Mouse (Mus musculus) kidney, adult 2 months (tissue): ENCODE measurements around the gene Micu1. TPM values are rescaled to one million over a fixed set of nuclear protein-coding genes. Genes with fewer than 3 reads are reported as not detected.

Source experiments
- DNase-seq: peaks from one replicate; pipeline ENCODE4 v3.0.0; 2021
- H3K27ac ChIP-seq: fragments of 200-500 bp; 2 replicates; pipeline ENCODE4 v1.5.1; 2012; ENCODE audit warnings: low read depth, low read length, control low read depth, inconsistent platforms; ENCODE audit not compliant: insufficient read depth
- H3K27me3 ChIP-seq: fragments of 200-500 bp; replicated peaks from 2 replicates; pipeline ENCODE4 v1.6.1; 2012; ENCODE audit warnings: mild to moderate bottlenecking, moderate library complexity, low read length, inconsistent platforms; ENCODE audit not compliant: control insufficient read depth, insufficient read depth
- H3K36me3 ChIP-seq: fragments of 200-500 bp; 2 replicates; pipeline ENCODE4 v1.6.1; 2012; ENCODE audit warnings: mild to moderate bottlenecking, moderate library complexity, low read length, inconsistent platforms; ENCODE audit not compliant: control insufficient read depth, insufficient read depth
- H3K4me1 ChIP-seq: fragments of 200-500 bp; 2 replicates; pipeline ENCODE4 v1.6.1; 2011; ENCODE audit warnings: low read length; ENCODE audit not compliant: control insufficient read depth, insufficient read depth
- H3K4me3 ChIP-seq: fragments of 200-500 bp; 2 replicates; pipeline ENCODE4 v1.5.1; 2011; ENCODE audit warnings: mild to moderate bottlenecking, low read depth, low read length, control low read depth; ENCODE audit not compliant: insufficient read depth
- CTCF ChIP-seq: fragments of 200-500 bp; conservative IDR thresholded peaks from 2 replicates; pipeline ENCODE4 v1.5.1; 2011; ENCODE audit warnings: low read depth, mild to moderate bottlenecking, control low read depth, low read length, moderate library complexity, mixed read lengths; ENCODE audit not compliant: insufficient read depth, insufficient read length
- POLR2A ChIP-seq: fragments of 200-500 bp; IDR thresholded peaks from one replicate; pipeline ENCODE4 v1.6.1; 2011; ENCODE audit warnings: low read depth, low read length, control low read depth
- WGBS: fragments of 180-500 bp; shearing (Covaris S2); methylation state at CpG from one replicate; pipeline ENCODE4 v1.1.7; 2018; 5-methylcytosine and 5-hydroxymethylcytosine counted together
- polyA plus RNA-seq: library from polyadenylated mRNA; depleted of rRNA; stranded (reverse); fragments of >200 nt; gene quantifications from 2 replicates; pipeline ENCODE4 v1.2.3, GENCODE M21; 2012

Gene Micu1
- polyA plus RNA-seq, 1 experiment: 59.0 TPM

DNA sequence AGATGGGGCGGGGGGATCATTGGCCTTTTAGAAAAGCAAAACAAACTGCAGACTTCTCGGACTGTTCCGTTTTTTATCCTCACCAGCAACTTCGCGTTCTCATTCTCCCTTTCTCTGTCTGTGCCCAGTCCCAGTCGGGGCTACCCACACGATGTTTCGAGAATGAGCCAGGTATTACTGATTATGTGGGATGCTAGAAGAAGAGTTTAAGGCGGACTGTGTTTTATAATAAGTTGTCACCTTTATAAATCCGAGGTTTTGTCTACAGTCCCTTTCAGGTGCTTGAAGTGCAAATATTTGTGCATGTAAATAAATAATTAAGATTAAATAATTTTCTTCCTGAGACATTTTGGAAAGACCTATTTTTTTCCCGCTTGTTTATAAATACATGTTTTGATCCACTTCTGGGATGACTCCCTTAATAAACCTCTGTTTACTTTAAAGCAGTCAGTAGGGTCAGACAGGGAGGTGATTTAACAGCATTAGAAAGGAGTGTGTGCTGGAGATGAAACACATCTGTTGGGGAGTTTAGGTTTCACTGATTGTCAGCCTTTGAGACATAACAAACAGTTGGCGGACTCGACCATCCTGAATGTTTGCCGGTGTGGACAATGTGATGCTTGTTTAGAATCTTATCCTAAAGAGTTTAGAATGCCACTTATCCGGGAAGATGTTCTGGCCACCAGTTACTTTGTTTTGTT is 933 bp downstream of the Micu1 start:
- DNase-seq: no peak
- H3K27ac ChIP-seq: no peak overlapping the region

DNA sequence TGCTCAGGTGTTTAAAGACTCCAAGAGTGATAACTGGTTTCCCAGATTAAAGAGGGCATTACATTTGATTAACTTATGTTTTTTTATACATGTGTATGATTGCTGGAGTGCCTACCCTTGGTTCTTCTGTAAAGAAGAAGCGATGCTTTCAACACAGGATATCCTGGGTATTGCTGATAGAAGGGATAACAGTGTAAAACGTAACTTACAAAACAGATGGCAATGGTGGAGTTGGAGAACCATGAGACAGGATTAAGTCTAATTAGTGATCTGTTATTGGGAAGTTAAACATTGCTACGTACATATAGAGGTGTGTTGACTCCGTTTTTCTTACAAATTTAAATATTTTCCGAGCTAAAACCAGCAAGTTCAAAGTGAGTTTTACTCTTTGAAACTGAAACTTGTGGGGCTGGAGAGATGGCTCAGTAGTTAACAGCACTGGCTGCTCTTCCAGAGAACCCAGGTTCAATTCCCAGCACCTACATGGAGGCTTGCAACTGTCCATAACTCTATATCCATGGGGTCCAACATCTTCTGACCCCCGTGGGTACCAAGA is 4.8 kb downstream of the Micu1 start:
- Histone ChIP-seq H3K36me3 (no peaks in the 10 kb centered on the region), H3K4me1 (peaks cover 3% of the 10 kb centered on the region; the same call in 1 of the 2 replicates), H3K4me3 (no peak overlapping the region), H3K27me3 (no peaks in the 10 kb centered on the region), H3K27ac (no peak overlapping the region)
- TF ChIP-seq POLR2A: no peak
- TF ChIP-seq CTCF: no peak
- no peak for DNase-seq
- WGBS: 90% methylated on average over 6 of the region's 6 CpGs

More for the DNA sequence above, 933 bp downstream of the Micu1 start:
- no peaks in the 10 kb centered on the region for H3K27me3 ChIP-seq
- no peak for TF ChIP-seq POLR2A
- no peak for TF ChIP-seq CTCF
- 12% methylated on average over 15 of the region's 15 CpGs for WGBS
- no peaks in the 10 kb centered on the region for H3K36me3 ChIP-seq
- peak overlapping the region; percentile 70 for H3K4me3 ChIP-seq
- peaks cover 6% of the 10 kb centered on the region; the same call in 1 of the 2 replicates for H3K4me1 ChIP-seq

DNA sequence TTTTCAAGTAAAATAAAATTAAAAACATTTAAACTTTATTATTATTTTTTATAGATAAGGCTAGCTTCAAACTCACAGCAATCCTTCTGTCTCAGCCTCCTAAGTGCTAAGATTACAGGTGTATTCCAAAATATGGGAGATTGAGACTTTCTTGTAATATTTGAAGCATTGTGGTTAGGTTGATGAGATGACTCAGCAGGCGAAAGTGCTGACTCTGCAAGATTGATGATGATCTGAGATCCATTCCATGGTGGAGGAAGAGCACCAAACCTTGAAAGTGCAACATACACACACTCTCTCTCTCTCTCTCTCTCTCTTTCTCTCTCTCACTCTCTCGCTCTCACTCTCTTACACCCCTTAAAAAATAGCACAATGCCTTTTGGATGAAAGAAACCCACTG is 5.3 kb downstream of the Micu1 start:
- no peak overlapping the region for H3K27ac ChIP-seq
- H3K27me3 ChIP-seq: no peaks in the 10 kb centered on the region
- 90% methylated on average over 2 of the region's 2 CpGs for WGBS
- no peak overlapping the region for H3K4me3 ChIP-seq
- DNase-seq: no peak
- 0 out of 2 replicates have a peak, but pooled peaks cover 3% of the 10 kb centered on the region for H3K4me1 ChIP-seq
- TF ChIP-seq POLR2A: no peak
- TF ChIP-seq CTCF: no peak
- no peaks in the 10 kb centered on the region for H3K36me3 ChIP-seq

- TF ChIP-seq POLR2A (no peak), CTCF (no peak)
- WGBS: 83% methylated on average over 7 of the region's 7 CpGs
- no peak overlapping the region for H3K27ac ChIP-seq
- no peaks in the 10 kb centered on the region for H3K36me3 ChIP-seq
- H3K4me1 ChIP-seq: no peaks in the 10 kb centered on the region
- peak; percentile 11 for DNase-seq
- H3K4me3 ChIP-seq: no peak overlapping the region
- no peaks in the 10 kb centered on the region for H3K27me3 ChIP-seq
These were observed 7.0 kb downstream of the Micu1 start for GRCm38 (mm10) chr10:59709281-59709680.

DNA sequence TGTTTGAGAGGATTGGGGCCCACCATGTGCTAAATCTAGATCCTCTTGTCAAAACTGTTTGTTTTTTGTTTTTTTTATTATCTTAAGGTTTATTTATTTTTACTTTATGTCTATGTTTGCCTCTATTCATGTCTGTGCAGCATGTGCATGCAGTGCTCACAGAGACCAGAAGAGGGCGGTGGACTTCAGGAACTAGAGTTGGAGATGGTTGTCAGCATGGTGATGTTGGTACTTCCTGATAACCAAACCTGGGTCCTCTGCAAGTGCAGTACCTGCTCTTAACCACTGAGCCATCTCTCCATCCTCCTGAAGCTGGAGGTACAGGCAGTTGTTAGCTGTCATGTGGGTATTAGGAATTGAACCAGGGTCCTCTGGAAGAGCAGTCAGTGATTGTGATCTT is 8.0 kb downstream of the Micu1 start:
- no peaks in the 10 kb centered on the region for H3K36me3 ChIP-seq
- DNase-seq: no peak
- 93% methylated on average over 1 of the region's 1 CpGs for WGBS
- TF ChIP-seq CTCF (peak; percentile 30; the same call in 1 of the 2 replicates), POLR2A (no peak)
- no peak overlapping the region for H3K27ac ChIP-seq
- H3K27me3 ChIP-seq: no peaks in the 10 kb centered on the region
- no peak overlapping the region for H3K4me3 ChIP-seq
- no peaks in the 10 kb centered on the region for H3K4me1 ChIP-seq

DNA sequence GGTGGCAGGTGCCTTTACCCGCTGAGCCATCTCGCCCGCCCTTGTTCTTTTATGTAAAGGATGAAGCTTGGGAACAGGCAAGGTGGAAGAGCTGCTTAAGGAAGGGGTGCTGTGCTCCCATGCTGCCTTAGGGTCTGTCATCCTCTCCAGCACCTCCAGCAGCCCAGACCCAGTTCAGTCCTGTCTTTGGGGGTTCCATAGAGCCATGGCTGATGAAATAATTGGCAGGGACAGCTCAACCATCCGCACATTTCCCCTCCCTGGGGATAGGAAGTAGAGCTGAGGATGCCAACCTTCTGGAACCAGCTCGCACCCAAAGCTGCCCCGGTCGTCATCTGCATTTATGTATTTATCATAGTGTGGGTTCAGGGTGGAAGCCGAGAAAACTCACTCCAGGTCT is 9.8 kb downstream of the Micu1 start:
- Histone ChIP-seq H3K4me3 (no peak overlapping the region), H3K36me3 (no peaks in the 10 kb centered on the region), H3K4me1 (no peaks in the 10 kb centered on the region), H3K27me3 (no peaks in the 10 kb centered on the region), H3K27ac (no peak overlapping the region)
- DNase-seq: no peak
- WGBS: 95% methylated on average over 8 of the region's 8 CpGs
- TF ChIP-seq POLR2A (no peak), CTCF (no peak)

GRCm38 (mm10) chr10:59720017-59720416 is 17.7 kb downstream of the Micu1 start:
- Histone ChIP-seq H3K4me3 (no peak overlapping the region), H3K4me1 (peaks cover 5% of the 10 kb centered on the region; the same call in 1 of the 2 replicates), H3K27me3 (no peaks in the 10 kb centered on the region), H3K36me3 (no peaks in the 10 kb centered on the region), H3K27ac (no peak overlapping the region)
- DNase-seq: no peak
- TF ChIP-seq POLR2A (no peak), CTCF (no peak)
- WGBS: 61% methylated on average over 7 of the region's 7 CpGs
